Mouse (Mus musculus) mature B cell (primary cell): ENCODE results near the gene Ppp6r1.
"Not testable (repeated sequence)": the region's sequence is repeated elsewhere in the genome, so short reads cannot be mapped to it uniquely, and the experiment has no call there.

Source experiments
- in situ Hi-C: fragments of 300-500 bp; cut with MboI; formaldehyde crosslinking; loops from 2 replicates; pipeline ENCODE4 v1.14.3; 2019

The Ppp6r1 gene

GRCm38 (mm10) chr7:4613740-4614403 is 44.9 kb downstream of the Ppp6r1 start:
- in situ Hi-C loops = no loop called here

GRCm38 (mm10) chr7:4612956-4613355 is 45.9 kb downstream of the Ppp6r1 start:
- in situ Hi-C loops = no loop called here

- in situ Hi-C loops = no loop called here
Observed at GRCm38 (mm10) chr7:4612386-4612785, 46.4 kb downstream of the Ppp6r1 start.

- in situ Hi-C loops = no loop called here
Observed at GRCm38 (mm10) chr7:4611921-4612341, 46.9 kb downstream of the Ppp6r1 start.

GRCm38 (mm10) chr7:4611511-4611910 is 47.3 kb downstream of the Ppp6r1 start:
- in situ Hi-C loops = no loop called here

GRCm38 (mm10) chr7:4608002-4608401 is 50.8 kb downstream of the Ppp6r1 start:
- in situ Hi-C loops = no loop called here

GRCm38 (mm10) chr7:4603873-4604272 is 54.9 kb downstream of the Ppp6r1 start, which contains the start of gene Ptprh:
Ptprh (minus strand) TSS chr7:4604041.
- in situ Hi-C loops = no loop called here

- in situ Hi-C loops = no loop called here
Observed at GRCm38 (mm10) chr7:4602969-4603368, 55.9 kb downstream of the Ppp6r1 start.

- in situ Hi-C loops = not testable (repeated sequence)
Observed at GRCm38 (mm10) chr7:4597046-4597445, 61.8 kb downstream of the Ppp6r1 start.
